Mouse (Mus musculus) midbrain, embryonic 16.5 days (tissue): ENCODE measurements around the gene Selenof. TPM values are rescaled to one million over a fixed set of nuclear protein-coding genes. Genes with fewer than 3 reads are reported as not detected.

Experiments used
- ATAC-seq: fragments of 200-750 bp; cut with Nextera tagmentation; 2 replicates; pipeline ENCODE4 v1.8.0; 2017; ENCODE audit warnings: moderate TSS enrichment
- H3K27ac ChIP-seq: fragments of 300-500 bp; sonication (generic); 2 replicates; pipeline ENCODE4 v1.5.1; 2014; ENCODE audit warnings: mild to moderate bottlenecking, low read length, mixed read lengths
- H3K27me3 ChIP-seq: fragments of 300-500 bp; sonication (generic); 2 replicates; pipeline ENCODE4 v1.6.1; 2014; ENCODE audit warnings: low read depth, low read length, mixed read lengths; ENCODE audit not compliant: control insufficient read depth, insufficient read depth
- H3K36me3 ChIP-seq: fragments of 300-500 bp; sonication (generic); 2 replicates; pipeline ENCODE4 v1.6.1; 2014; ENCODE audit warnings: mild to moderate bottlenecking, low read length, moderate library complexity, mixed read lengths; ENCODE audit not compliant: control insufficient read depth, insufficient read depth
- H3K4me1 ChIP-seq: fragments of 300-500 bp; sonication (generic); 2 replicates; pipeline ENCODE4 v1.6.1; 2014; ENCODE audit warnings: mild to moderate bottlenecking, low read length, mixed read lengths; ENCODE audit not compliant: control insufficient read depth, insufficient read depth
- H3K4me2 ChIP-seq: fragments of 300-500 bp; sonication (generic); 2 replicates; pipeline ENCODE4 v1.6.1; 2014; ENCODE audit warnings: mild to moderate bottlenecking, low read length, mixed read lengths
- H3K4me3 ChIP-seq: fragments of 300-500 bp; sonication (generic); 2 replicates; pipeline ENCODE4 v1.5.1; 2014; ENCODE audit warnings: low read depth, mild to moderate bottlenecking, low read length, moderate library complexity, mixed read lengths
- H3K9ac ChIP-seq: fragments of 300-500 bp; sonication (generic); 2 replicates; pipeline ENCODE4 v1.6.1; 2014; ENCODE audit warnings: low read depth, low read length, mixed read lengths
- H3K9me3 ChIP-seq: fragments of 300-500 bp; sonication (generic); replicated peaks from 2 replicates; pipeline ENCODE4 v1.6.1; 2014; ENCODE audit warnings: mild to moderate bottlenecking, low read length, mixed read lengths; ENCODE audit not compliant: control insufficient read depth, poor library complexity, severe bottlenecking
- WGBS: fragments of 180-500 bp; shearing (Covaris S2); extraction: QIAGEN DNeasy Blood & Tissue Kit; methylation state at CpG from one replicate; pipeline ENCODE4 v1.1.7; 2014; 5-methylcytosine and 5-hydroxymethylcytosine counted together
- polyA plus RNA-seq: library from polyadenylated mRNA; unstranded; fragments of >200 nt; fragmentation: Nextera tagmentation; extraction: Ambion mirVana; gene quantifications from 2 replicates; pipeline ENCODE4 v1.2.1, GENCODE M21; 2015

Selenof gene
- 525 and 552 TPM in 2 replicates for polyA plus RNA-seq

DNA sequence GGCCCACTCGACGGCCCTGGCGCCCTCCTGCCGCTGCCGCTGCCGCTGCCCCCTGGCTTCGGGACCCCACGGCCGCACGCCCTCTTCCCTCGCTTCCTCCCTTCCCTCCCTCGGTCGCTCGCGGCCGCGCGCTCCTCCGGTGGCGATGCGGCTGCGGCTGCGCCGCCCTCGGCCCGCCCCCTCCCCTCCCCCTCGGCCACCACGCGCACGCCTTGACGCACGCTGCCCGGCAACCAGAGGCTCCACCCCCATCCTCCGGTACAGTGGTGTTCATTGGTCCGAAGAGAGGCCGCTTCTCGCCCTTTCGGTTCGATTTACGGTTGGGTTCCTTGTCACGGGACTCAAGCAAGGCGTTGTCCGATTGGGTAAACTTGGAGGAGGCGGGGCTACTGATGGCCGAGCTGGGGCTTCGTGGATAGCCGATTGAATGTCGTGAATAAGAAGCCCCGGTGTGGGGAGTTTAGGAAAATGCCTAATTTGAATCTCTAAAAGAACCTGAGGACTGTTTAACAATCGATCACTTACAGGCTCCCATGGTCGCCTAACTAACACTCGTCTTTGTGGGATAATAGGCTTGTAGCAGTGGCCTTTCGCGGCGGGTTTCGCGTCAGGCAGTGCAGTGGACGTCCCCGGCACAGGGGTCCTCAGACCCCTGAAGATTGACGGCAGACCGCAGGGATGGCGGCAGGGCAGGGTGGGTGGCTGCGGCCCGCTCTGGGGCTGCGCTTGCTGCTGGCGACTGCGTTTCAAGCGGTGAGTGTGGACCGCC lies at the start of gene Selenof, which contains the start of gene Hs2st1:
TSS of gene Selenof (plus strand) at position 258 of the 769 bp plus-strand sequence.
TSS of gene Hs2st1 (minus strand) at position 135 of the 769 bp plus-strand sequence.
- no peaks in the 10 kb centered on the region for H3K27me3 ChIP-seq
- peak within 1 kb of the TSS; percentile 92 for H3K4me3 ChIP-seq
- peak within 1 kb of the TSS; percentile 94 for H3K27ac ChIP-seq
- no peaks in the 10 kb centered on the region for H3K36me3 ChIP-seq
- H3K9me3 ChIP-seq: no peaks in the 10 kb centered on the region
- H3K4me2 ChIP-seq: peak within 1 kb of the TSS; percentile 97
- under 1% methylated on average over 55 of the region's 69 CpGs for WGBS
- peak within 1 kb of the TSS; percentile 91 for H3K9ac ChIP-seq
- peaks cover 41% of the 10 kb centered on the region for H3K4me1 ChIP-seq
- ATAC-seq: peak; percentile 99

DNA sequence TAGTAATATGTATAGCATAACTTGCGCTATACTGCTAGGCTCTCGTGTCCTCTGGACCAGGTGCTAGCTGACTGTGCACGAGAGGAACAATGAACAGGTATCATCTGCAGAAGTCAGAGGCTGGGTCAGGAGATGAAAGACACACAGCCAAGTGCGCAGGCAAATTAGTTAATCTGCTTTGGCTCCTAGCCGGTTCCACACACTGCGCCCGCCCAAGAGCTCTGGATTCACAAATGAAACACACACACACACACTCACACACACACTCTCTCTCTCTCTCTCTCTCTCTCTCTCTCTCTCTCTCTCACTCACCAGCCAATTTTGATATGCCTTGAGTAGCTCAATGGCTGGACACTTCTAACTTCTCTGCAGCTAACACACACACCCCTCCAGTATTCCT lies 42.2 kb upstream of the Selenof start:
- WGBS: 83% methylated on average over 7 of the region's 7 CpGs
- no peak overlapping the region for H3K27ac ChIP-seq

DNA sequence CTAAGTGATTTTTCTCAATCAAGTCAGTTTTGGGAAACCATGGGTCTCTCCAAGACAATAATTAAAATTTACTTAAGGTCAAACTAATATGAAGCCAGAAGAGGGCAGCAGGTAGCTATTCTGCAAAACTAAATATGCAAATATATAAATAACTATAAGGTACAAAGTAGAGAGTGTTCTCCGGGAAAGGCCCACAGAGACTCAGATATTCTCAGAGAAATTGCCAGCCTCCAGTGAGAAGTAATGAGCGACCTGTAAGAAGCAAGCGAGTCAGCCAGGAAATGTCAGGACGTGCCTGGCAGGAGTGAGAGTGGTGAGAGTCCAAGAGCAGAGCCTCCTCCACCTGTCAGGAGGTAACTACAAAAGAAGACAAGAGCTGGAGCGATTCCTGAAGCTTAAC lies 39.1 kb upstream of the Selenof start:
- Histone ChIP-seq H3K4me3 (no peak overlapping the region), H3K4me1 (peaks cover 15% of the 10 kb centered on the region), H3K27ac (no peak overlapping the region), H3K4me2 (peak overlapping the region; percentile 14; the same call in 1 of the 2 replicates), H3K9ac (peak overlapping the region; percentile 25; the same call in 1 of the 2 replicates), H3K36me3 (no peaks in the 10 kb centered on the region), H3K9me3 (no peaks in the 10 kb centered on the region), H3K27me3 (no peaks in the 10 kb centered on the region)
- 43% methylated on average over 5 of the region's 5 CpGs for WGBS
- peak; percentile 46; the same call in 1 of the 2 replicates for ATAC-seq

More for the DNA sequence above, 42.2 kb upstream of the Selenof start:
- Histone ChIP-seq H3K36me3 (no peaks in the 10 kb centered on the region), H3K9me3 (no peaks in the 10 kb centered on the region), H3K27me3 (no peaks in the 10 kb centered on the region), H3K9ac (no peak overlapping the region), H3K4me3 (no peak overlapping the region), H3K4me2 (no peak overlapping the region), H3K4me1 (peaks cover 11% of the 10 kb centered on the region)
- no peak for ATAC-seq

DNA sequence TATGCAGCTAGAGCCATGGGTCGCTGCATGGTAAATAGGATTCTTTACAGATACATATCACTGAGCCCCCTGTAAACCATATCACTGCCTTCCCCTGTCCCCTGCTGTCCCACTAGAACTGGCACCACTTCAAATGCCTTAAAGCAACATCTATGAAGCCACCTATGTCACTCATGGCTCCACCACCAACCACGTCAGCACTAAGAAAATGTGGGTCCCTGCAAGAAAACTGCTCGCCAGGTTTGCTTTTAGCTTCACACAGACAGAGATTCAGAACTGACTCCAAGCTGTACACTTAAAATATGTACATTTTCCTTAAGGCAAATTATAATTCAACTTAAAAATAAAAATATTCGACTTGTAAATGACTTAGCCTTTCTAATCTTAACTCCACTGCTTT lies 35.0 kb upstream of the Selenof start:
- Histone ChIP-seq H3K9ac (no peak overlapping the region), H3K4me3 (no peak overlapping the region), H3K9me3 (no peaks in the 10 kb centered on the region), H3K4me1 (peaks cover 11% of the 10 kb centered on the region), H3K4me2 (no peak overlapping the region), H3K27ac (no peak overlapping the region), H3K36me3 (no peaks in the 10 kb centered on the region), H3K27me3 (no peaks in the 10 kb centered on the region)
- WGBS: 96% methylated on average over 4 of the region's 4 CpGs
- ATAC-seq: no peak

DNA sequence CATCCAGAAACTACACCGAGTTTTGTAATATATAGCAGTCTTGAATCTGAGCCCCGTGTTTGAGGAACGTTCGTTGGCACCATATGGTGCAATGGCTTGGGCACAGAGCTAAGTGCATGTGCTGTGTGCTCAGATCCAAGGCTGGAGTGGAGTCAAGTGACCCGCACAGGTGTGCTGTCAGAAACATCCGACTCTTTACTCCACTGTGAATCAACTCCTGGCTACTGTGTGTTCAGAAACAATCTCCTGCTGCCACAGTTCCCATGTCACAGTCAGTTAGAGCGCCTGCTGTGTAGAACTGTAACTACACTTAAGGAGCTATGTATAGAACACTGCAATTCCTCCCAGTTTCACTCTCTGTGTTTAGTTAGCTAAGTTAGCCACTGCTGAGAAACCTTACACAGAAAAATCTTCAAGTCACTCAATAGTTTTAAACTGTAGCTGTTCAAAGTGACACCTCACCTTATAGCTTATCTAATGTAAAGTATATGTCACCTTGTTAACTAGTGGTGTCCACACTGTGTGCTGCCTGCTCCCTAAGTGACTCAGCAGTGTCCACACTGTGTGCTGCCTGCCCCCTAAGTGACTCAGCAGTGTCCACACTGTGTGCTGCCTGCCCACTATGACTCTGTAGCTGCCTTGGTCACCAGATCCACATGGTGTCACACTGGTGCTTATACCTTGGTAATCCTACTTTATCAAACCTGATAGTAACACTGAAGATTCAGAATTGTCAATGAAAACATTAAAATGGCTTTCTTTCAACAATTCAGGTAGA lies 32.8 kb upstream of the Selenof start:
- Histone ChIP-seq H3K4me3 (no peak overlapping the region), H3K27me3 (no peaks in the 10 kb centered on the region), H3K9me3 (no peaks in the 10 kb centered on the region), H3K36me3 (no peaks in the 10 kb centered on the region), H3K4me2 (no peak overlapping the region), H3K27ac (no peak overlapping the region), H3K9ac (no peak overlapping the region), H3K4me1 (peaks cover 3% of the 10 kb centered on the region; the same call in 1 of the 2 replicates)
- no peak for ATAC-seq
- 84% methylated on average over 7 of the region's 7 CpGs for WGBS

DNA sequence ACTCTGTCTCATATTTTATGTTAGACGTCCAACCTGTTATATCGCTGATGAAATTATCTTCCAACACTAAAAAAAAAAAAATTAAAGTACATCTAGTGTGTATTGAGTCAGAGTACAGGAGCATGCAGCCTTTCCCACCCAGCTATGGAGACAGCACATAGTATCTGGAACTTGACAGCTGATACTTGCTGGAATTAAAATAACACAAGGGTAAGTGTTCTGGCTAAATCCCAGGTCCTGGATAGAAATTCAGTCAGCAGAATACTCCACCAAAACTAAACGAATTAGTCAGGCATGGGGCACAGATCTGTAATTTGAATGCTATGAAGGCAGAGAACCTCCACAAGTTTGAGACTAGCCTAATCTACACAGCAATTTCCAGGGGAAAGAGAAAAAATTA lies 31.1 kb upstream of the Selenof start:
- Histone ChIP-seq H3K4me1 (no peaks in the 10 kb centered on the region), H3K4me2 (no peak overlapping the region), H3K4me3 (no peak overlapping the region), H3K9ac (no peak overlapping the region), H3K27ac (no peak overlapping the region), H3K27me3 (no peaks in the 10 kb centered on the region), H3K9me3 (no peaks in the 10 kb centered on the region), H3K36me3 (no peaks in the 10 kb centered on the region)
- ATAC-seq: no peak
- 80% methylated on average over 3 of the region's 3 CpGs for whole genome bisulfite sequencing

DNA sequence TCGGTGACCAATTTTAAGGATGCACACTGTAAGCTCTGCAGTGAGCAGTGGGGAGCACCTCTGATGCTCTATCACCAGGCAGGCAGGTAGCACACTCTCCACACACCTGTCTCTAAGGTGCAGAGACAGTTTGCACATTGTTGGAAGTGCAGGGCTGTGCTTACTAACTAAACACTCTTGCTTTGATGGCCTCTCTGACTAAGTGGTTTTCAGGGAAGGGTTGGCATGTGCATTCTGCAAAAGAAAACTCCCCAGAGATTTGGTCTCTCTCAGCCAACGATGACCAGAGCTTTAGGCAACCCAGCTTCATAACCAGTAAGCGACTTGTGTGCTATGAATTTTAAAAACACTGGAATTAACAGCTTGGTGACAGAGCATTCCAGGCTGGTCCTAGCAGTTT lies 29.3 kb upstream of the Selenof start:
- ATAC-seq: no peak
- Histone ChIP-seq H3K9ac (no peak overlapping the region), H3K9me3 (no peaks in the 10 kb centered on the region), H3K36me3 (no peaks in the 10 kb centered on the region), H3K4me2 (no peak overlapping the region), H3K4me1 (peaks cover 7% of the 10 kb centered on the region), H3K27me3 (no peaks in the 10 kb centered on the region), H3K4me3 (no peak overlapping the region), H3K27ac (no peak overlapping the region)
- WGBS: 77% methylated on average over 3 of the region's 3 CpGs

DNA sequence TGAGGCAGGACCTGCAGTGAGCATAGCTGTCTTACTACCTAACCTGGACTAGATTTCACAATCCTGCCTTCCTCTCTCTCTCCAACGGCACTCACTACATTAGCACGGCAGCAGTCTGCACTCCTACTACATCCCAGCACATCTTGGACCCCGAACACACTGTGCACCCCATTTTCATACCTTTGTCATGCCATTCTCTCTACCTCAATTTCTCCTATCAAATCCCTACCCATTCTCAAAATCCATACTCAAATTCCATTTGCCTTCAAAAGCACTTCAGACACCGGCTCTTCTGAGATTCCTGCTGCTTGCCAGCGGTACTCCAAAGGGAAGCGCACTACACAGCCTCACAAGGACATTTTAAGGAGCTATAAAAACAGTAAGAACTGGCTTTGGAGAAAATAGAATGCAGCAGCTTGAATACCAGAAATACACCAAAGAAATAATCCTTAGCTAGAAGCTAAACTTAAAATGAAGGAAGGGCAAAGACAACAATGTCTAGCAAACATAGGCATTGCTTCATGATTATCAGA lies 28.1 kb upstream of the Selenof start:
- no peak overlapping the region for H3K9ac ChIP-seq
- ATAC-seq: no peak
- no peaks in the 10 kb centered on the region for H3K9me3 ChIP-seq
- peaks cover 14% of the 10 kb centered on the region for H3K4me1 ChIP-seq
- 70% methylated on average over 6 of the region's 6 CpGs for WGBS
- no peak overlapping the region for H3K4me2 ChIP-seq
- no peak overlapping the region for H3K27ac ChIP-seq
- H3K4me3 ChIP-seq: no peak overlapping the region
- H3K27me3 ChIP-seq: no peaks in the 10 kb centered on the region
- H3K36me3 ChIP-seq: no peaks in the 10 kb centered on the region
